Mouse (Mus musculus) adrenal gland, postnatal 10 days (tissue): ENCODE results near the gene Thoc5. TPM values are rescaled to one million over a fixed set of nuclear protein-coding genes. Genes with fewer than 3 reads are reported as not detected.

Experiments
- DNase-seq: peaks from one replicate; pipeline ENCODE4 v3.0.0; 2021; ENCODE audit warnings: mixed read lengths
- microRNA-seq: library from miRNA; unstranded; fragments of <30 nt; microRNA quantifications from one replicate; pipeline ENCODE4 v1.2.0, GENCODE M21; 2021
- total RNA-seq, 2 experiments: library from RNA; stranded (reverse); gene quantifications; 2 replicates each; pipeline ENCODE4 v1.2.3; 2021

The Thoc5 gene
- total RNA-seq, 2 experiments from 2014 or later, result 27.3 to 28.0 TPM

- DNase-seq, result no peak
Observed at GRCm38 (mm10) chr11:4974376-4975122, 79.4 kb downstream of the Thoc5 start.

- DNase-seq, result peak; percentile 88
Observed at GRCm38 (mm10) chr11:4975623-4976022, 80.5 kb downstream of the Thoc5 start.

Small RNA genes lying within 50 kb of the gene (microRNA-seq; reads per million reads assigned to microRNA genes)
- gene Mir6918, result not detected

Other genes with a start within 250 kb of the Thoc5 start
- 1,000 to 10,000 TPM; 1,230 to 1,238 TPM for gene Uqcr10, start 191.0 kb upstream of the Thoc5 start, total RNA-seq
- gene Zmat5, start 190.6 kb upstream of the Thoc5 start, total RNA-seq, result 10 to 100 TPM; 33.4 to 36.0 TPM
- under 1 TPM in 1 of 2 experiments, not detected in 1; 0.18 TPM for gene Cabp7, start 148.5 kb upstream of the Thoc5 start, total RNA-seq
- 10 to 100 TPM; 81.1 to 88.3 TPM for gene Nf2, start 45.8 kb upstream of the Thoc5 start, total RNA-seq
- gene Nipsnap1, start 21.4 kb upstream of the Thoc5 start, total RNA-seq, result 10 to 100 TPM; 46.3 to 64.4 TPM
- 1 to 10 TPM; 2.4 to 3.4 TPM for gene Nefh, start 52.7 kb downstream of the Thoc5 start, total RNA-seq
- 10 to 100 TPM; 56.5 to 58.9 TPM for gene Ap1b1, start 91.5 kb downstream of the Thoc5 start, total RNA-seq
- under 1 TPM; 0.33 to 0.97 TPM for gene Rasl10a, start 162.8 kb downstream of the Thoc5 start, total RNA-seq
- gene Gas2l1, start 170.0 kb downstream of the Thoc5 start, total RNA-seq, result 10 to 100 TPM; 28.0 to 32.8 TPM
- gene Rhbdd3, start 203.6 kb downstream of the Thoc5 start, total RNA-seq, result 10 to 100 TPM; 18.5 to 24.5 TPM
- gene Ewsr1, start 203.9 kb downstream of the Thoc5 start, total RNA-seq, result 100 to 1,000 TPM; 218 to 322 TPM